Mouse (Mus musculus) small intestine, adult 2 months (tissue): ENCODE results near the gene Prpf18. TPM values are rescaled to one million over a fixed set of nuclear protein-coding genes. Genes with fewer than 3 reads are reported as not detected.

Experiments
- H3K27ac ChIP-seq: fragments of 200-500 bp; 2 replicates; pipeline ENCODE4 v1.5.1; 2012; ENCODE audit warnings: low read depth, low read length, control low read depth, inconsistent platforms; ENCODE audit not compliant: insufficient read depth
- H3K27me3 ChIP-seq: fragments of 200-500 bp; 2 replicates; pipeline ENCODE4 v1.6.1; 2012; ENCODE audit warnings: mild to moderate bottlenecking, moderate library complexity, low read length, inconsistent platforms; ENCODE audit not compliant: control insufficient read depth, insufficient read depth
- H3K36me3 ChIP-seq: fragments of 200-500 bp; 2 replicates; pipeline ENCODE4 v1.6.1; 2012; ENCODE audit warnings: mild to moderate bottlenecking, low read length, control low read depth, inconsistent platforms; ENCODE audit not compliant: control insufficient read depth, insufficient read depth
- H3K4me1 ChIP-seq: fragments of 200-500 bp; 2 replicates; pipeline ENCODE4 v1.6.1; 2012; ENCODE audit warnings: low read length, inconsistent platforms, mixed read lengths; ENCODE audit not compliant: control insufficient read depth, insufficient read depth, insufficient read length
- H3K4me3 ChIP-seq: fragments of 200-500 bp; 2 replicates; pipeline ENCODE4 v1.5.1; 2012; ENCODE audit warnings: low read depth, mild to moderate bottlenecking, control low read depth, inconsistent platforms, low read length, moderate library complexity
- CTCF ChIP-seq: fragments of 200-500 bp; IDR thresholded peaks from 2 replicates; pipeline ENCODE4 v1.5.1; 2012; ENCODE audit warnings: low read depth, mild to moderate bottlenecking, control low read depth, inconsistent platforms, low read length, moderate library complexity, mixed read lengths; ENCODE audit not compliant: insufficient replicate concordance, insufficient read length; ENCODE audit errors: extremely low read depth
- POLR2A ChIP-seq: fragments of 200-500 bp; IDR thresholded peaks from 2 replicates; pipeline ENCODE4 v1.6.1; 2012; ENCODE audit warnings: low read depth, mild to moderate bottlenecking, control low read depth, inconsistent platforms, low read length, moderate library complexity
- WGBS: fragments of 180-500 bp; shearing (Covaris S2); methylation state at CpG from one replicate; pipeline ENCODE4 v1.1.7; 2018; 5-methylcytosine and 5-hydroxymethylcytosine counted together
- polyA plus RNA-seq: library from polyadenylated mRNA; depleted of rRNA; stranded (reverse); fragments of >200 nt; gene quantifications from 2 replicates; pipeline ENCODE4 v1.2.3, GENCODE M21; 2012

Gene Prpf18
- polyA plus RNA-seq, 1 experiment = 3.5 TPM

- no peak overlapping the region for H3K27ac ChIP-seq
- H3K36me3 ChIP-seq = peaks cover 4% of the 10 kb centered on the region
- no peaks in the 10 kb centered on the region for H3K27me3 ChIP-seq
- 87% methylated on average over 13 of the region's 13 CpGs for WGBS
- no peak overlapping the region for H3K4me3 ChIP-seq
- no peak for TF ChIP-seq POLR2A
- TF ChIP-seq CTCF = no peak
- H3K4me1 ChIP-seq = peaks cover 2% of the 10 kb centered on the region; the same call in 1 of the 2 replicates
Measured at GRCm38 (mm10) chr2:4587685-4588409, 64.1 kb downstream of the Prpf18 start.

- no peak for TF ChIP-seq CTCF
- no peak for TF ChIP-seq POLR2A
- H3K27ac ChIP-seq = no peak overlapping the region
- peaks cover 2% of the 10 kb centered on the region; the same call in 1 of the 2 replicates for H3K4me1 ChIP-seq
- no peaks in the 10 kb centered on the region for H3K27me3 ChIP-seq
- peaks cover 4% of the 10 kb centered on the region for H3K36me3 ChIP-seq
- H3K4me3 ChIP-seq = no peak overlapping the region
- WGBS = 70% methylated on average over 11 of the region's 11 CpGs
Measured at GRCm38 (mm10) chr2:4586245-4586644, 65.7 kb downstream of the Prpf18 start.

- 87% methylated on average over 5 of the region's 5 CpGs for WGBS
- Histone ChIP-seq H3K4me3 (no peak overlapping the region), H3K4me1 (peaks cover 2% of the 10 kb centered on the region; the same call in 1 of the 2 replicates), H3K27me3 (no peaks in the 10 kb centered on the region), H3K27ac (no peak overlapping the region), H3K36me3 (no peaks in the 10 kb centered on the region; the same call in 1 of the 2 replicates)
- TF ChIP-seq POLR2A (no peak), CTCF (no peak)
Measured at GRCm38 (mm10) chr2:4584252-4584651, 67.7 kb downstream of the Prpf18 start.

- no peaks in the 10 kb centered on the region for H3K27me3 ChIP-seq
- WGBS = 56% methylated on average over 2 of the region's 2 CpGs
- no peak for TF ChIP-seq CTCF
- TF ChIP-seq POLR2A = no peak
Measured at GRCm38 (mm10) chr2:4582930-4583329, 69.0 kb downstream of the Prpf18 start.

GRCm38 (mm10) chr2:4580666-4581065 is 71.2 kb downstream of the Prpf18 start:
- H3K27me3 ChIP-seq = no peaks in the 10 kb centered on the region
- peaks cover 2% of the 10 kb centered on the region; the same call in 1 of the 2 replicates for H3K4me1 ChIP-seq
- no peak for TF ChIP-seq POLR2A
- H3K36me3 ChIP-seq = peaks cover 1% of the 10 kb centered on the region; the same call in 1 of the 2 replicates
- H3K4me3 ChIP-seq = no peak overlapping the region
- 80% methylated on average over 6 of the region's 6 CpGs for WGBS
- no peak overlapping the region for H3K27ac ChIP-seq

More at GRCm38 (mm10) chr2:4582930-4583329, 69.0 kb downstream of the Prpf18 start:
- no peak overlapping the region for H3K4me3 ChIP-seq
- no peak overlapping the region for H3K27ac ChIP-seq
- H3K36me3 ChIP-seq = no peaks in the 10 kb centered on the region; the same call in 1 of the 2 replicates
- H3K4me1 ChIP-seq = peaks cover 2% of the 10 kb centered on the region; the same call in 1 of the 2 replicates

- no peaks in the 10 kb centered on the region for H3K27me3 ChIP-seq
- H3K27ac ChIP-seq = no peak overlapping the region
- peaks cover 4% of the 10 kb centered on the region; the same call in 1 of the 2 replicates for H3K36me3 ChIP-seq
- WGBS = 72% methylated on average over 8 of the region's 8 CpGs
- H3K4me1 ChIP-seq = peaks cover 2% of the 10 kb centered on the region; the same call in 1 of the 2 replicates
- no peak overlapping the region for H3K4me3 ChIP-seq
- TF ChIP-seq CTCF (no peak), POLR2A (no peak)
Measured at GRCm38 (mm10) chr2:4579357-4580068, 72.4 kb downstream of the Prpf18 start.

GRCm38 (mm10) chr2:4578291-4578690 is 73.6 kb downstream of the Prpf18 start:
- TF ChIP-seq POLR2A (no peak), CTCF (no peak)
- peaks cover 5% of the 10 kb centered on the region; the same call in 1 of the 2 replicates for H3K4me1 ChIP-seq
- WGBS = 69% methylated on average over 5 of the region's 5 CpGs
- H3K27me3 ChIP-seq = no peaks in the 10 kb centered on the region
- no peak overlapping the region for H3K4me3 ChIP-seq
- H3K36me3 ChIP-seq = peaks cover 9% of the 10 kb centered on the region; the same call in 1 of the 2 replicates
- no peak overlapping the region for H3K27ac ChIP-seq
